Mouse (Mus musculus) embryonic facial prominence, embryonic 10.5 days (tissue): Measurements from ENCODE around the gene Cxcl5. TPM values are rescaled to one million over a fixed set of nuclear protein-coding genes. Genes with fewer than 3 reads are reported as not detected.

Source experiments
- DNase-seq: peaks from one replicate; pipeline ENCODE4 v3.0.0-alpha.2; 2017; ENCODE audit warnings: low spot score
- H3K27ac ChIP-seq: fragments of 300-500 bp; sonication (generic); replicated peaks from 2 replicates; pipeline ENCODE4 v1.5.1; 2016; ENCODE audit warnings: mild to moderate bottlenecking
- H3K27me3 ChIP-seq: fragments of 300-500 bp; sonication (generic); replicated peaks from 2 replicates; pipeline ENCODE4 v1.6.1; 2016; ENCODE audit warnings: low read depth, mild to moderate bottlenecking; ENCODE audit not compliant: poor library complexity, severe bottlenecking
- H3K36me3 ChIP-seq: fragments of 300-500 bp; sonication (generic); replicated peaks from 2 replicates; pipeline ENCODE4 v1.6.1; 2016; ENCODE audit warnings: mild to moderate bottlenecking, moderate library complexity
- H3K4me1 ChIP-seq: fragments of 300-500 bp; sonication (generic); 2 replicates; pipeline ENCODE4 v1.6.1; 2016
- H3K4me3 ChIP-seq: fragments of 300-500 bp; sonication (generic); 2 replicates; pipeline ENCODE4 v1.5.1; 2016; ENCODE audit warnings: mild to moderate bottlenecking, moderate library complexity
- H3K9me3 ChIP-seq: fragments of 300-500 bp; sonication (generic); 2 replicates; pipeline ENCODE4 v1.6.1; 2016; ENCODE audit warnings: mild to moderate bottlenecking
- WGBS: fragments of 180-500 bp; shearing (Covaris S2); methylation state at CpG from one replicate; pipeline ENCODE4 v1.1.7; 2016; 5-methylcytosine and 5-hydroxymethylcytosine counted together
- polyA plus RNA-seq: library from polyadenylated mRNA; unstranded; fragments of >200 nt; fragmentation: Nextera tagmentation; extraction: Ambion mirVana; gene quantifications from 2 replicates; pipeline ENCODE4 v1.2.1, GENCODE M21; 2016

Cxcl5 gene
- polyA plus RNA-seq, result 0.30 and 0.37 TPM in 2 replicates

- Histone ChIP-seq H3K36me3 (no peaks in the 10 kb centered on the region), H3K27me3 (peaks cover 39% of the 10 kb centered on the region), H3K4me3 (peak within 1 kb of the TSS; percentile 58), H3K27ac (no peak within 1 kb of the TSS; the same call in 1 of the 2 replicates), H3K9me3 (no peaks in the 10 kb centered on the region), H3K4me1 (peaks cover 35% of the 10 kb centered on the region)
- peak; percentile 49 for DNase-seq
- 4% methylated on average over 32 of the region's 32 CpGs for WGBS
Observed at GRCm38 (mm10) chr5:90759077-90760065, at the start of gene Cxcl5. TSS of gene Cxcl5 (plus strand) at chr5:90759360.

- Histone ChIP-seq H3K4me1 (0 out of 2 replicates have a peak, but pooled peaks cover 4% of the 10 kb centered on the region), H3K4me3 (no peak overlapping the region), H3K36me3 (no peaks in the 10 kb centered on the region), H3K27ac (no peak overlapping the region), H3K9me3 (no peaks in the 10 kb centered on the region), H3K27me3 (no peaks in the 10 kb centered on the region)
- no peak for DNase-seq
- WGBS, result 82% methylated on average over 2 of the region's 2 CpGs
Observed at GRCm38 (mm10) chr5:90711409-90711808, 47.8 kb upstream of the Cxcl5 start.

GRCm38 (mm10) chr5:90717937-90718336 is 41.2 kb upstream of the Cxcl5 start:
- Histone ChIP-seq H3K9me3 (no peaks in the 10 kb centered on the region), H3K27me3 (no peaks in the 10 kb centered on the region), H3K4me1 (0 out of 2 replicates have a peak, but pooled peaks cover 1% of the 10 kb centered on the region), H3K4me3 (no peak overlapping the region), H3K27ac (no peak overlapping the region), H3K36me3 (no peaks in the 10 kb centered on the region)
- WGBS, result 97% methylated on average over 1 of the region's 1 CpGs
- DNase-seq, result no peak

- 96% methylated on average over 3 of the region's 3 CpGs for WGBS
- Histone ChIP-seq H3K9me3 (no peaks in the 10 kb centered on the region), H3K27ac (no peak overlapping the region), H3K36me3 (no peaks in the 10 kb centered on the region), H3K27me3 (no peaks in the 10 kb centered on the region), H3K4me3 (no peak overlapping the region), H3K4me1 (peaks cover 7% of the 10 kb centered on the region; the same call in 1 of the 2 replicates)
- no peak for DNase-seq
Observed at GRCm38 (mm10) chr5:90722656-90723055, 36.5 kb upstream of the Cxcl5 start.

GRCm38 (mm10) chr5:90728254-90728653 is 30.9 kb upstream of the Cxcl5 start:
- Histone ChIP-seq H3K4me3 (no peak overlapping the region), H3K27ac (no peak overlapping the region), H3K9me3 (no peaks in the 10 kb centered on the region), H3K27me3 (no peaks in the 10 kb centered on the region), H3K36me3 (no peaks in the 10 kb centered on the region), H3K4me1 (peaks cover 14% of the 10 kb centered on the region)
- DNase-seq, result no peak
- 80% methylated on average over 3 of the region's 3 CpGs for WGBS

- H3K9me3 ChIP-seq, result no peaks in the 10 kb centered on the region
- 82% methylated on average over 4 of the region's 4 CpGs for WGBS
- no peaks in the 10 kb centered on the region for H3K36me3 ChIP-seq
- H3K27ac ChIP-seq, result no peak overlapping the region
- H3K4me1 ChIP-seq, result peaks cover 8% of the 10 kb centered on the region; the same call in 1 of the 2 replicates
- H3K27me3 ChIP-seq, result no peaks in the 10 kb centered on the region
- H3K4me3 ChIP-seq, result no peak overlapping the region
- no peak for DNase-seq
Observed at GRCm38 (mm10) chr5:90731480-90731879, 27.7 kb upstream of the Cxcl5 start.

GRCm38 (mm10) chr5:90742029-90742428 is 17.1 kb upstream of the Cxcl5 start:
- WGBS, result 71% methylated on average over 4 of the region's 4 CpGs
- no peak for DNase-seq
- no peak overlapping the region for H3K4me3 ChIP-seq
- no peak overlapping the region for H3K27ac ChIP-seq
- no peaks in the 10 kb centered on the region for H3K36me3 ChIP-seq
- no peaks in the 10 kb centered on the region for H3K4me1 ChIP-seq
- H3K9me3 ChIP-seq, result no peaks in the 10 kb centered on the region
- no peaks in the 10 kb centered on the region for H3K27me3 ChIP-seq

- Histone ChIP-seq H3K9me3 (no peaks in the 10 kb centered on the region), H3K27ac (no peak overlapping the region), H3K4me1 (peaks cover 27% of the 10 kb centered on the region), H3K36me3 (no peaks in the 10 kb centered on the region), H3K27me3 (peaks cover 16% of the 10 kb centered on the region), H3K4me3 (no peak overlapping the region)
- DNase-seq, result no peak
- WGBS, result 97% methylated on average over 1 of the region's 1 CpGs
Observed at GRCm38 (mm10) chr5:90753934-90754333, 5.2 kb upstream of the Cxcl5 start.

- peaks cover 39% of the 10 kb centered on the region for H3K27me3 ChIP-seq
- no peaks in the 10 kb centered on the region for H3K36me3 ChIP-seq
- no peak for DNase-seq
- peaks cover 35% of the 10 kb centered on the region for H3K4me1 ChIP-seq
- 30% methylated on average over 5 of the region's 5 CpGs for WGBS
- H3K4me3 ChIP-seq, result no peak overlapping the region
- no peaks in the 10 kb centered on the region for H3K9me3 ChIP-seq
- H3K27ac ChIP-seq, result no peak overlapping the region
Observed at GRCm38 (mm10) chr5:90758020-90758605, 1.0 kb upstream of the Cxcl5 start.

GRCm38 (mm10) chr5:90760303-90760702 is 1.1 kb downstream of the Cxcl5 start:
- Histone ChIP-seq H3K27ac (no peak overlapping the region), H3K36me3 (no peaks in the 10 kb centered on the region), H3K9me3 (no peaks in the 10 kb centered on the region), H3K27me3 (peaks cover 39% of the 10 kb centered on the region), H3K4me1 (peaks cover 34% of the 10 kb centered on the region), H3K4me3 (no peak overlapping the region)
- WGBS, result 57% methylated on average over 4 of the region's 4 CpGs
- no peak for DNase-seq

GRCm38 (mm10) chr5:90760844-90761243 is 1.7 kb downstream of the Cxcl5 start:
- DNase-seq, result no peak
- WGBS, result 91% methylated on average over 2 of the region's 2 CpGs

GRCm38 (mm10) chr5:90761834-90762233 is 2.7 kb downstream of the Cxcl5 start:
- Histone ChIP-seq H3K36me3 (no peaks in the 10 kb centered on the region), H3K4me3 (no peak overlapping the region), H3K9me3 (no peaks in the 10 kb centered on the region), H3K4me1 (peaks cover 25% of the 10 kb centered on the region), H3K27me3 (peaks cover 39% of the 10 kb centered on the region), H3K27ac (no peak overlapping the region)
- WGBS, result 89% methylated on average over 3 of the region's 3 CpGs
- DNase-seq, result no peak

More at GRCm38 (mm10) chr5:90760844-90761243, 1.7 kb downstream of the Cxcl5 start:
- Histone ChIP-seq H3K27me3 (peaks cover 39% of the 10 kb centered on the region), H3K4me3 (no peak overlapping the region), H3K36me3 (no peaks in the 10 kb centered on the region), H3K4me1 (peaks cover 33% of the 10 kb centered on the region), H3K9me3 (no peaks in the 10 kb centered on the region), H3K27ac (no peak overlapping the region)
